ENCODE assay signal across 16 mouse cellular contexts in the genomic region with DNA sequence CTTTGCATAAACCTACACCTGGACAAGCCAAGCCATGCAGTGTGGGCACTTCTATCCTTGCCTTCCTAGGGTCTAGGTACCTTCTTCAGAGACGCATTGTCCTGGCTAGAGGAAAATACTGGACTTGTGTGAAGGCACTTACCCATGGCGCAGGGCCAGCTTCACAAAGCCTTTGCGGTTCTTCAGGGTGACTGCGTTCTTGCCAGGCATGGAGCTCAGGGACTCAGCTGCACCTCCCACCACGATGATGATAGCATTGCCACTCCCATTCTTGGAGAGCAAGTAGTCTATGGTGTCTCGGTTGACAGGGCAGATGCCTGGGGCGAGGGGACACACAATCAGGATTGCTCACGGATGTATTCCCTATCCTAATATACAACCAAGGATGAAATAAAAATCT.
"Had no signal": no experiment of that assay in that cellular context is flagged by ENCODE, and none has a peak within 500 bp of the region (broad histone marks: within the 10 kb centered on the region; RNA-seq: fewer than 3 reads in every experiment).

No protein-coding gene starts in this region.

- H3K36me3 ChIP-seq: lung, embryonic 15.5 days; midbrain, embryonic 13.5 days; midbrain, embryonic 15.5 days; neural tube, embryonic 12.5 days had no signal

- H3K4me3 ChIP-seq: lung, embryonic 15.5 days; megakaryocyte, embryonic 14.5 days; midbrain, embryonic 13.5 days; midbrain, embryonic 15.5 days; neural tube, embryonic 12.5 days had no signal

- DNase-seq: lung, adult 2 months; lung, postnatal 14 days; lung, postnatal 36 days; right cerebral cortex, postnatal 14 days; spleen, adult 18-20 months; thymus, adult 18-20 months; thymus, postnatal 14 days; thymus, postnatal 36 days had no signal

- H3K9me3 ChIP-seq: lung, embryonic 15.5 days; megakaryocyte, embryonic 14.5 days; midbrain, embryonic 13.5 days; midbrain, embryonic 15.5 days; neural tube, embryonic 12.5 days had no signal

- H3K9ac ChIP-seq: lung, embryonic 15.5 days; midbrain, embryonic 13.5 days; midbrain, embryonic 15.5 days; neural tube, embryonic 12.5 days had no signal

- ATAC-seq: lung, postnatal 0 days; midbrain, embryonic 13.5 days; midbrain, embryonic 15.5 days had no signal

- H3K27me3 ChIP-seq: lung, embryonic 15.5 days; midbrain, embryonic 13.5 days; midbrain, embryonic 15.5 days; neural tube, embryonic 12.5 days had no signal

- H3K4me2 ChIP-seq: lung, embryonic 15.5 days; midbrain, embryonic 11.5 days; midbrain, embryonic 13.5 days; midbrain, embryonic 15.5 days; neural tube, embryonic 12.5 days had no signal

- H3K27ac ChIP-seq: lung, embryonic 15.5 days; macrophage; midbrain, embryonic 13.5 days; midbrain, embryonic 15.5 days; neural tube, embryonic 12.5 days had no signal
